Mouse (Mus musculus): ENCODE data around the gene Opn1sw.

Opn1sw gene

DNA sequence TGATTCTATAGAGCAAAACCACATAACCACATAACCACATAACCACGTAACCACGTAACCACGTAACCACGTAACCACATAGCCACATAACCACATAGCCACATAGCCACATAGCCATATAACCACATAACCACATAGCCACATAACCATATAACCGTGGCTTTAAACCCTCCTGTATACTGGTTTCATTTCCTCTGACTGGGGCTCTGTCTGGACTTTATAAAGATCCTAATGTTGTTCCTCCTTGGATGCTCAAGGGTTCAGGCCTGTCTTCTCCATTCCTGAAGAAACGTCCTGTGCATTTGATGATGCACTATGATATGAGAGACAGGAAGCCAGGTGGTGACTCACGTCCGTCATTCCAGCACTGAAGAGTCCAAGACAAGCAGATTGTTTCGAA, 61.3 kb downstream of the Opn1sw start:
- DNase-seq, result no peak
